Mouse (Mus musculus): ENCODE results near the gene Plk3. TPM values are rescaled to one million over a fixed set of nuclear protein-coding genes. Genes with fewer than 3 reads are reported as not detected.

Plk3 gene
- polyA plus RNA-seq, 1 experiment from 2014 or later, result 4.8 TPM

- peaks cover 20% of the 10 kb centered on the region for H3K4me1 ChIP-seq (ENCODE audit: insufficient read depth)
- ATAC-seq (no peak), DNase-seq (no peak)
- H3K4me2 ChIP-seq (ENCODE audit: low read depth, low read length), result peak overlapping the region; percentile 72
- WGBS (ENCODE audit: insufficient replicate concordance), result 26% methylated on average over 5 of the region's 5 CpGs
- no peaks in the 10 kb centered on the region for H3K9me3 ChIP-seq (ENCODE audit: low read length)
- no peaks in the 10 kb centered on the region for H3K36me3 ChIP-seq (replicated peaks; ENCODE audit: insufficient read depth, low read length)
- peak overlapping the region; percentile 44; the same call in 1 of the 2 replicates for H3K4me3 ChIP-seq (ENCODE audit: low read depth, low read length)
- 0 out of 2 replicates have a peak overlapping the region, but pooled peaks have one; percentile 29 for H3K27ac ChIP-seq (ENCODE audit: low read depth)
- H3K27me3 ChIP-seq (ENCODE audit: insufficient read depth, low read length), result peaks cover 13% of the 10 kb centered on the region
- TF ChIP-seq EP300 (IDR thresholded peaks at IDR 0.05; ENCODE audit: low read depth), result no peak
- TF ChIP-seq CTCF (IDR thresholded peaks at IDR 0.05; ENCODE audit: low read depth), result no peak
- no peak overlapping the region for H3K9ac ChIP-seq (replicated peaks)
These were observed 37.1 kb downstream of the Plk3 start for GRCm38 (mm10) chr4:117096666-117097065.

- H3K9me3 ChIP-seq (ENCODE audit: low read length), result no peaks in the 10 kb centered on the region
- WGBS (ENCODE audit: insufficient replicate concordance), result 2% methylated on average over 48 of the region's 50 CpGs
- H3K27ac ChIP-seq (ENCODE audit: low read depth), result 0 out of 2 replicates have a peak within 1 kb of the TSS, but pooled peaks have one; percentile 29
- DNase-seq (peak; percentile 57), ATAC-seq (peak; percentile 25; the same call in 1 of the 2 replicates)
- H3K4me3 ChIP-seq (ENCODE audit: low read depth, low read length), result peak within 1 kb of the TSS; percentile 44
- TF ChIP-seq CTCF (IDR thresholded peaks at IDR 0.05; ENCODE audit: low read depth) (no peak), EP300 (IDR thresholded peaks at IDR 0.05; ENCODE audit: low read depth) (no peak)
- peak within 1 kb of the TSS; percentile 72 for H3K4me2 ChIP-seq (ENCODE audit: low read depth, low read length)
- peak within 1 kb of the TSS; percentile 26; the same call in 1 of the 2 replicates for H3K9ac ChIP-seq (replicated peaks)
- H3K4me1 ChIP-seq (ENCODE audit: insufficient read depth), result peaks cover 20% of the 10 kb centered on the region
- peaks cover 13% of the 10 kb centered on the region for H3K27me3 ChIP-seq (ENCODE audit: insufficient read depth, low read length)
- no peaks in the 10 kb centered on the region for H3K36me3 ChIP-seq (replicated peaks; ENCODE audit: insufficient read depth, low read length)
These were observed 38.0 kb downstream of the Plk3 start, which contains the start of gene Ptch2 for GRCm38 (mm10) chr4:117095551-117096452. Gene Ptch2, plus strand, starts transcription at chr4:117096075.

DNA sequence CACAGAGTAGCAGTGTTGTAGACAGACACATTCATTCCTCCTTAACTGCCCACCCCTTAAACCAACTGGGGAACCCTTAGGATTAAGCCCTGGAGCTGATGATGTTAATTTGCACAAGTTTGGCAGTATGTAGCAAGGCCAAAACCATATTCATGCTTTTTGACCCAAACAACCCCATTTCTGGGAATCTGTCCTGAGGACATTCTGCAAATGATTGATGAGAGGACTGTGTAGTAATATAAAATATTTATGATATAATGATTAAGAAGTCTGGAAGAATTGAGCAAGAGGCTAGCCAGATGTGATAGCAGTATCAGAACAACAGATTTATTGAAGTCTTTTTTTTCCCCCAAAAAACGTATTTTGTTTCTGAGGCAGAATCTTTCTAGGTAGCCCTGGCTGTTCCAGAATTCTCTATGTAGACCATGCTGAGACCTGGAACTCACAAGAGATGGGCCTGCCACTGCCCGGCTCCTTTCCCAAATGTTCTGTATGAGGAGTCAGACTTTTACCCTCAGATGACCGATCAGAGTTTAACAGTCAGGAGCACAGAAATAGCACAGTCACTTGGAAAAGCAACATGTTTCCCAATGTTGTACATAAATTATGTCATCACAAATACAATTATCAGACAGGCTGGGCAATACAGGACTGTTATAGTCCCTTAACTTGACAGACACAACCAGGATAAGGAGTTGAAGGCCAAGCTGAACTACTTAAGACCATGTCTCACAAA lies 39.0 kb downstream of the Plk3 start:
- H3K27me3 ChIP-seq (ENCODE audit: insufficient read depth, low read length), result peaks cover 13% of the 10 kb centered on the region
- H3K36me3 ChIP-seq (replicated peaks; ENCODE audit: insufficient read depth, low read length), result no peaks in the 10 kb centered on the region
- peaks cover 20% of the 10 kb centered on the region for H3K4me1 ChIP-seq (ENCODE audit: insufficient read depth)
- H3K4me2 ChIP-seq (ENCODE audit: low read depth, low read length), result no peak overlapping the region
- no peak overlapping the region for H3K27ac ChIP-seq (ENCODE audit: low read depth)
- ATAC-seq, result peak; percentile 67
- no peak for DNase-seq
- WGBS (ENCODE audit: insufficient replicate concordance), result 63% methylated on average over 3 of the region's 3 CpGs
- H3K4me3 ChIP-seq (ENCODE audit: low read depth, low read length), result no peak overlapping the region
- no peak overlapping the region for H3K9ac ChIP-seq (replicated peaks)
- no peak for TF ChIP-seq CTCF (IDR thresholded peaks at IDR 0.05; ENCODE audit: low read depth)
- no peak for TF ChIP-seq EP300 (IDR thresholded peaks at IDR 0.05; ENCODE audit: low read depth)
- H3K9me3 ChIP-seq (ENCODE audit: low read length), result no peaks in the 10 kb centered on the region

DNA sequence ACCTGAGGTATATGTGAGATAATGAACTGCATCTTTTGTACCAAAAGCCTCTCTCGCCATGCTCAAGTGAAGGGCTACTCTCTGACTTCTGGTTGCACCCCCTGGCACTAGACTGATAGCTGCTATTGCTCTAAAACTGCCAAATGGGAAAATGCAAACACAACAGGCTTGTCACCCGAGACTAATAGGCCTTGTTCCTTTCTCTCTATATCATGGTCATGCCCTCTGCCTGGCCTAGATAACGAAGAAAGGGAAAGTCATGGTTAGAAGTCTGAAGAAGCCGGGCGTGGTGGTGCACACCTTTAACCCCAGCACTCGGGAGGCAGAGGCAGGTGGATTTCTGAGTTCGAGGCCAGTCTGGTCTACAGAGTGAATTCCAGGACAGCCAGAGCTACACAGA lies 43.2 kb downstream of the Plk3 start:
- 49% methylated on average over 7 of the region's 7 CpGs for whole genome bisulfite sequencing (ENCODE audit: insufficient replicate concordance)
- no peak overlapping the region for H3K4me3 ChIP-seq (ENCODE audit: low read depth, low read length)
- H3K27ac ChIP-seq (ENCODE audit: low read depth), result no peak overlapping the region
- no peak for DNase-seq
- H3K36me3 ChIP-seq (replicated peaks; ENCODE audit: insufficient read depth, low read length), result peaks cover 5% of the 10 kb centered on the region; the same call in 1 of the 2 replicates
- peak; percentile 68 for ATAC-seq
- no peak overlapping the region for H3K9ac ChIP-seq (replicated peaks)
- peaks cover under 1% of the 10 kb centered on the region; the same call in 1 of the 2 replicates for H3K27me3 ChIP-seq (ENCODE audit: insufficient read depth, low read length)
- no peak overlapping the region for H3K4me2 ChIP-seq (ENCODE audit: low read depth, low read length)
- H3K4me1 ChIP-seq (ENCODE audit: insufficient read depth), result peaks cover 2% of the 10 kb centered on the region
- no peaks in the 10 kb centered on the region for H3K9me3 ChIP-seq (ENCODE audit: low read length)
- TF ChIP-seq CTCF (IDR thresholded peaks at IDR 0.05; ENCODE audit: low read depth), result no peak
- peak; percentile 51; the same call in 1 of the 2 replicates for TF ChIP-seq EP300 (IDR thresholded peaks at IDR 0.05; ENCODE audit: low read depth)

DNA sequence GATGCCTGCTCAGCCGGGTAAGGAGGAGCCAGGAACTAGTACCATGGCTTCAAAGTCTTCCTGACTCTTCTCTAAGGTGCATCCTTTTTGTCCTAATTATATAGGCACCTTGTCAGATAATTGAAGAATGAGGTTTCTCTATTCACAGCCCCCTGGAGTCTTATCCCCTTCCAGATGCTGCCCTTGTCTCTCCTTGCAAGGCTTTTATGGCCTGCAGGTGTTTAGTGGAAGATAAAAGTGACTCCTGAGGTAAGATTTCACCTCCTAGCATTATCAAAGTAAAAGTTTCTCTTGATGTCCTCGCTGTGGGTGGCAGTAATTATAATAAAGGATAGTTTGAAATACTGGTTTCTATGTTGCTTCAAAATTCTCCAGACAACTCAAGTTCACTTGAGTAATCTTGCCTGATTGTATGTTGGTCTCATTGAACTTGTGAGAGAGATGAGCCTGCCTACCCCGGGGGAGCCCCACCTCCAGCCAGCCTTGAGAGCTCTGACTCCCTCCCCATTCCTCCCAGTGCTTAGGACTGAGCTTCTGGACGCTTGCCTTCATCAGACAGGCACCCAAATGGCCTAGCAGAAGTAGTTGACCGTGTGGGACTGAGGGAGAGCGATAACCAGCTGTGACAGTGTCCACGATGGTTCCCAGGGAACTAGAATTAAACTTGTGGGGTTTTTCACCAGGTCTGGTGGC lies 45.7 kb downstream of the Plk3 start:
- Histone ChIP-seq H3K4me2 (ENCODE audit: low read depth, low read length) (no peak overlapping the region), H3K9me3 (ENCODE audit: low read length) (no peaks in the 10 kb centered on the region), H3K4me1 (ENCODE audit: insufficient read depth) (no peaks in the 10 kb centered on the region; the same call in 1 of the 2 replicates), H3K27ac (ENCODE audit: low read depth) (no peak overlapping the region), H3K4me3 (ENCODE audit: low read depth, low read length) (no peak overlapping the region), H3K9ac (replicated peaks) (no peak overlapping the region), H3K36me3 (replicated peaks; ENCODE audit: insufficient read depth, low read length) (peaks cover 5% of the 10 kb centered on the region; the same call in 1 of the 2 replicates), H3K27me3 (ENCODE audit: insufficient read depth, low read length) (no peaks in the 10 kb centered on the region)
- ATAC-seq (0 out of 2 replicates have a peak, but pooled peaks have one; percentile 23), DNase-seq (no peak)
- peak; percentile 68 for TF ChIP-seq EP300 (IDR thresholded peaks at IDR 0.05; ENCODE audit: low read depth)
- TF ChIP-seq CTCF (IDR thresholded peaks at IDR 0.05; ENCODE audit: low read depth), result no peak
- 76% methylated on average over 7 of the region's 7 CpGs for WGBS (ENCODE audit: insufficient replicate concordance)

Small RNA genes lying within 50 kb of the gene (microRNA-seq; reads per million reads assigned to microRNA genes)
- not detected for gene Gm22398

Other genes with a start within 250 kb of the Plk3 start
- gene Urod, start 139.6 kb downstream of the Plk3 start, polyA plus RNA-seq (2015; fragmentation: Nextera tagmentation; extraction: Ambion mirVana), result 245 and 255 TPM in 2 replicates
- gene Hectd3, start 138.6 kb downstream of the Plk3 start, polyA plus RNA-seq (2015; fragmentation: Nextera tagmentation; extraction: Ambion mirVana), result 4.7 and 5.2 TPM in 2 replicates
- 18.4 and 18.5 TPM in 2 replicates for gene Eif2b3, start 114.6 kb downstream of the Plk3 start, polyA plus RNA-seq (2015; fragmentation: Nextera tagmentation; extraction: Ambion mirVana)
- 0.43 and 0.52 TPM in 2 replicates for gene Ptch2, start 37.9 kb downstream of the Plk3 start, polyA plus RNA-seq (2015; fragmentation: Nextera tagmentation; extraction: Ambion mirVana)
- gene Btbd19, start 8.2 kb downstream of the Plk3 start, polyA plus RNA-seq (2015; fragmentation: Nextera tagmentation; extraction: Ambion mirVana), result 2.3 and 2.5 TPM in 2 replicates
- gene Tctex1d4, start 7.2 kb downstream of the Plk3 start, polyA plus RNA-seq (2015; fragmentation: Nextera tagmentation; extraction: Ambion mirVana), result 0.33 TPM in 1 of 2 replicates, not detected in the other
- 543 and 557 TPM in 2 replicates for gene Rps8, start 22.3 kb upstream of the Plk3 start, polyA plus RNA-seq (2015; fragmentation: Nextera tagmentation; extraction: Ambion mirVana)
- 10.7 and 11.8 TPM in 2 replicates for gene Kif2c, start 48.7 kb upstream of the Plk3 start, polyA plus RNA-seq (2015; fragmentation: Nextera tagmentation; extraction: Ambion mirVana)
- gene Tmem53, start 118.0 kb upstream of the Plk3 start, polyA plus RNA-seq (2015; fragmentation: Nextera tagmentation; extraction: Ambion mirVana), result 48.6 and 57.1 TPM in 2 replicates
- gene Armh1, start 118.2 kb upstream of the Plk3 start, polyA plus RNA-seq (2015; fragmentation: Nextera tagmentation; extraction: Ambion mirVana), result not detected in 2 replicates